Mouse (Mus musculus): Measurements from ENCODE around the gene Dio1.

The Dio1 gene

GRCm38 (mm10) chr4:107306966-107307365, at the start of gene Dio1:
TSS of gene Dio1 (minus strand) at chr4:107307169.
- in situ Hi-C loops (cut with MboI; ENCODE audit: low sequenced_read_pairs), result no loop called here

- in situ Hi-C loops (cut with MboI; ENCODE audit: low sequenced_read_pairs), result no loop called here
Measured at GRCm38 (mm10) chr4:107354543-107354942, 47.6 kb upstream of the Dio1 start.

- in situ Hi-C loops (cut with MboI; ENCODE audit: low sequenced_read_pairs), result no loop called here
Measured at GRCm38 (mm10) chr4:107354126-107354525, 47.2 kb upstream of the Dio1 start.

GRCm38 (mm10) chr4:107353612-107354011, 46.6 kb upstream of the Dio1 start:
- in situ Hi-C loops (cut with MboI; ENCODE audit: low sequenced_read_pairs), result no loop called here

GRCm38 (mm10) chr4:107351368-107351767, 44.4 kb upstream of the Dio1 start:
- in situ Hi-C loops (cut with MboI; ENCODE audit: low sequenced_read_pairs), result no loop called here

- in situ Hi-C loops (cut with MboI; ENCODE audit: low sequenced_read_pairs), result loop anchor here (10.0 kb wide), 1 partner anchor 105 kb away; no protein-coding TSS in a partner anchor
Measured at GRCm38 (mm10) chr4:107349311-107350008, 42.5 kb upstream of the Dio1 start.

GRCm38 (mm10) chr4:107348529-107349310, 41.8 kb upstream of the Dio1 start:
- in situ Hi-C loops (cut with MboI; ENCODE audit: low sequenced_read_pairs), result loop anchor here (10.0 kb wide), 1 partner anchor 104 kb away; no protein-coding TSS in a partner anchor

- in situ Hi-C loops (cut with MboI; ENCODE audit: low sequenced_read_pairs), result loop anchor here (10.0 kb wide), 1 partner anchor 102 kb away; no protein-coding TSS in a partner anchor
Measured at GRCm38 (mm10) chr4:107347221-107347620, 40.3 kb upstream of the Dio1 start.

- in situ Hi-C loops (cut with MboI; ENCODE audit: low sequenced_read_pairs), result loop anchor here (10.0 kb wide), 1 partner anchor 100 kb away; no protein-coding TSS in a partner anchor
Measured at GRCm38 (mm10) chr4:107344612-107345011, 37.6 kb upstream of the Dio1 start.

GRCm38 (mm10) chr4:107341354-107341753, 34.4 kb upstream of the Dio1 start:
- in situ Hi-C loops (cut with MboI; ENCODE audit: low sequenced_read_pairs), result loop anchor here (10.0 kb wide), 1 partner anchor 97 kb away; no protein-coding TSS in a partner anchor

- in situ Hi-C loops (cut with MboI; ENCODE audit: low sequenced_read_pairs), result no loop called here
Measured at GRCm38 (mm10) chr4:107337455-107337854, 30.5 kb upstream of the Dio1 start.

GRCm38 (mm10) chr4:107336356-107336755, 29.4 kb upstream of the Dio1 start:
- in situ Hi-C loops (cut with MboI; ENCODE audit: low sequenced_read_pairs), result no loop called here

GRCm38 (mm10) chr4:107333514-107333913, 26.5 kb upstream of the Dio1 start:
- in situ Hi-C loops (cut with MboI; ENCODE audit: low sequenced_read_pairs), result no loop called here

- in situ Hi-C loops (cut with MboI; ENCODE audit: low sequenced_read_pairs), result no loop called here
Measured at GRCm38 (mm10) chr4:107328530-107328929, 21.6 kb upstream of the Dio1 start.

GRCm38 (mm10) chr4:107323113-107323512, 16.1 kb upstream of the Dio1 start:
- in situ Hi-C loops (cut with MboI; ENCODE audit: low sequenced_read_pairs), result no loop called here

GRCm38 (mm10) chr4:107321041-107321440, 14.1 kb upstream of the Dio1 start:
- in situ Hi-C loops (cut with MboI; ENCODE audit: low sequenced_read_pairs), result no loop called here

- in situ Hi-C loops (cut with MboI; ENCODE audit: low sequenced_read_pairs), result no loop called here
Measured at GRCm38 (mm10) chr4:107318646-107319045, 11.7 kb upstream of the Dio1 start.

GRCm38 (mm10) chr4:107314479-107314805, 7.5 kb upstream of the Dio1 start:
- in situ Hi-C loops (cut with MboI; ENCODE audit: low sequenced_read_pairs), result no loop called here

- in situ Hi-C loops (cut with MboI; ENCODE audit: low sequenced_read_pairs), result no loop called here
Measured at GRCm38 (mm10) chr4:107313690-107314478, 6.9 kb upstream of the Dio1 start, which contains the start of gene Yipf1. TSS of gene Yipf1 (plus strand) at chr4:107314363.

GRCm38 (mm10) chr4:107303531-107303930, 3.4 kb downstream of the Dio1 start:
- in situ Hi-C loops (cut with MboI; ENCODE audit: low sequenced_read_pairs), result no loop called here

- in situ Hi-C loops (cut with MboI; ENCODE audit: low sequenced_read_pairs), result no loop called here
Measured at GRCm38 (mm10) chr4:107302832-107303231, 4.1 kb downstream of the Dio1 start.
